Mouse (Mus musculus) cortical plate, adult 2 months (tissue): ENCODE measurements around the gene Tmem104.

ENCODE experiments used
- CTCF ChIP-seq: fragments of 200-500 bp; IDR thresholded peaks from 2 replicates; pipeline ENCODE4 v1.5.1; 2011; ENCODE audit warnings: mild to moderate bottlenecking, control low read depth, low read length; ENCODE audit not compliant: insufficient read depth; ENCODE audit errors: extremely low read depth
- POLR2A ChIP-seq: fragments of 200-500 bp; IDR thresholded peaks from 2 replicates; pipeline ENCODE4 v1.6.1; 2011; ENCODE audit warnings: mild to moderate bottlenecking, low read length, control low read depth; ENCODE audit not compliant: insufficient read depth; ENCODE audit errors: extremely low read depth

GRCm38 (mm10) chr11:115179881-115180280, 7.4 kb upstream of the Tmem104 start:
- TF ChIP-seq CTCF, result no peak
- no peak for TF ChIP-seq POLR2A
